Mouse (Mus musculus) cortical plate, adult 2 months (tissue): Measurements from ENCODE around the gene Rasal2.

Experiments
- CTCF ChIP-seq: fragments of 200-500 bp; IDR thresholded peaks from 2 replicates; pipeline ENCODE4 v1.5.1; 2011; ENCODE audit warnings: mild to moderate bottlenecking, control low read depth, low read length; ENCODE audit not compliant: insufficient read depth; ENCODE audit errors: extremely low read depth
- POLR2A ChIP-seq: fragments of 200-500 bp; IDR thresholded peaks from 2 replicates; pipeline ENCODE4 v1.6.1; 2011; ENCODE audit warnings: mild to moderate bottlenecking, low read length, control low read depth; ENCODE audit not compliant: insufficient read depth; ENCODE audit errors: extremely low read depth

DNA sequence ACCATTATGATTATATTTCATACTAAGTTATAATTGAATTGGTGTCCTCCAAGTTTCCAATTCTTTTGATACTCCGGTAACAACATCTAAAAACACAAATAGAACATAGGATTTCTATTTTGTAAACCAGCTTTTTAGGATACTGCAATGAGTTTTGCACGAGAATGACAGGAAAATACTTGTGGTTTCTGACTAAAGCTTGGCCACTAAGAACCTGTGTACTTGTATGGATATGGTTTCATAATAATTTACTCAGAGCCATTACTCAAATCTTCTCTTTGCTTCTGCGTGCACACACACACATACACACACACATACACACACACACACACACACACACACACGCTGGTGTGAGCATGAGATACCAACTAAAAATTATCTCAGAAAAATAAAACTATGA lies 93.5 kb downstream of the Rasal2 start:
- TF ChIP-seq CTCF (no peak), POLR2A (no peak)
